Mouse (Mus musculus) liver, postnatal 0 days (tissue): Measurements from ENCODE around the gene Fbxo34. TPM values are rescaled to one million over a fixed set of nuclear protein-coding genes. Genes with fewer than 3 reads are reported as not detected.

Experiments
- ATAC-seq: fragments of 200-750 bp; cut with Nextera tagmentation; 2 replicates; pipeline ENCODE4 v1.8.0; 2017; ENCODE audit warnings: mild to moderate bottlenecking, moderate library complexity
- DNase-seq: peaks from one replicate; pipeline ENCODE4 v3.0.0-alpha.2; 2016
- H3K27ac ChIP-seq: fragments of 300-500 bp; sonication (generic); 2 replicates; pipeline ENCODE4 v1.5.1; 2014; ENCODE audit warnings: antibody characterized with exemption, moderate library complexity, mild to moderate bottlenecking, low read depth
- H3K27me3 ChIP-seq: fragments of 300-500 bp; sonication (generic); 2 replicates; pipeline ENCODE4 v1.6.1; 2014; ENCODE audit warnings: low read length, control low read depth, mixed read lengths; ENCODE audit not compliant: insufficient read depth
- H3K36me3 ChIP-seq: fragments of 300-500 bp; sonication (generic); replicated peaks from 2 replicates; pipeline ENCODE4 v1.6.1; 2014; ENCODE audit warnings: mild to moderate bottlenecking, control low read depth, low read length, moderate library complexity, mixed read lengths; ENCODE audit not compliant: insufficient read depth
- H3K4me1 ChIP-seq: fragments of 300-500 bp; sonication (generic); 2 replicates; pipeline ENCODE4 v1.6.1; 2014; ENCODE audit warnings: antibody characterized with exemption, mild to moderate bottlenecking, control low read depth; ENCODE audit not compliant: insufficient read depth
- H3K4me2 ChIP-seq: fragments of 300-500 bp; sonication (generic); 2 replicates; pipeline ENCODE4 v1.6.1; 2014; ENCODE audit warnings: low read depth, mild to moderate bottlenecking, low read length, moderate library complexity, mixed read lengths
- H3K4me3 ChIP-seq: fragments of 300-500 bp; sonication (generic); 2 replicates; pipeline ENCODE4 v1.5.1; 2014; ENCODE audit warnings: low read depth, low read length
- H3K9ac ChIP-seq: fragments of 300-500 bp; sonication (generic); replicated peaks from 2 replicates; pipeline ENCODE4 v1.6.1; 2014; ENCODE audit warnings: mild to moderate bottlenecking, moderate library complexity
- H3K9me3 ChIP-seq: fragments of 300-500 bp; sonication (generic); 2 replicates; pipeline ENCODE4 v1.6.1; 2016; ENCODE audit warnings: mild to moderate bottlenecking, control low read depth, low read length, mixed read lengths
- CTCF ChIP-seq: sonication (generic); IDR thresholded peaks from 2 replicates; pipeline ENCODE4 v1.5.1; 2016; ENCODE audit warnings: antibody characterized with exemption, low read depth
- EP300 ChIP-seq: IDR thresholded peaks from 2 replicates; pipeline ENCODE4 v1.6.1; 2016; ENCODE audit warnings: antibody characterized with exemption, low read depth, mild to moderate bottlenecking
- WGBS: fragments of 180-500 bp; shearing (Covaris S2); extraction: QIAGEN DNeasy Blood & Tissue Kit; methylation state at CpG from one replicate; pipeline ENCODE4 v1.1.7; 2014; ENCODE audit not compliant: insufficient replicate concordance; 5-methylcytosine and 5-hydroxymethylcytosine counted together
- polyA plus RNA-seq: library from polyadenylated mRNA; unstranded; fragments of >200 nt; fragmentation: Nextera tagmentation; extraction: Ambion mirVana; gene quantifications from 2 replicates; pipeline ENCODE4 v1.2.1, GENCODE M21; 2015

Fbxo34 gene
- polyA plus RNA-seq, 1 experiment from 2014 or later = 22.1 TPM

DNA sequence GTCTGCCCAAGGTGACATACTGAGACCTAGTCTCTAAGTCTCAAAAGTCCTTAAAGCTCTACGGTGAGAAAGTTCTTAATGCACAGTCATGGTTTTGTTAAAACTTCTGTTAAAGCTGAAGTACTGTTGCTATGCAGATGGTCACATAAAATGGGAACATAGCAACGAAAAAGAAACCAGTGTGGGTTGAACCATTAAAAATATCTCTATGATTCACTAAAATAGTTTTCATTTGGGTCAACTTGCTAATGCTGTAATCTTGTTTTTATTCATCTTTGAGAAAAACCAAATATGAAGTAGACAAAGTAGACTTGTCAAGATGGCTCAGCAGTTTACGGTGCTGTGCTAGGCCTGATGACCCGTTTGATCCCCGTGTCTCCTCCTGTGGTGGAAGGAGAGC is 56.5 kb downstream of the Fbxo34 start:
- Histone ChIP-seq H3K27me3 (no peaks in the 10 kb centered on the region), H3K4me1 (peaks cover 6% of the 10 kb centered on the region; the same call in 1 of the 2 replicates), H3K9me3 (no peaks in the 10 kb centered on the region), H3K9ac (no peak overlapping the region), H3K36me3 (peaks cover 20% of the 10 kb centered on the region), H3K4me2 (no peak overlapping the region), H3K27ac (no peak overlapping the region), H3K4me3 (no peak overlapping the region)
- ATAC-seq (no peak), DNase-seq (no peak)
- TF ChIP-seq CTCF = no peak
- TF ChIP-seq EP300 = no peak
- WGBS = 91% methylated on average over 5 of the region's 5 CpGs

DNA sequence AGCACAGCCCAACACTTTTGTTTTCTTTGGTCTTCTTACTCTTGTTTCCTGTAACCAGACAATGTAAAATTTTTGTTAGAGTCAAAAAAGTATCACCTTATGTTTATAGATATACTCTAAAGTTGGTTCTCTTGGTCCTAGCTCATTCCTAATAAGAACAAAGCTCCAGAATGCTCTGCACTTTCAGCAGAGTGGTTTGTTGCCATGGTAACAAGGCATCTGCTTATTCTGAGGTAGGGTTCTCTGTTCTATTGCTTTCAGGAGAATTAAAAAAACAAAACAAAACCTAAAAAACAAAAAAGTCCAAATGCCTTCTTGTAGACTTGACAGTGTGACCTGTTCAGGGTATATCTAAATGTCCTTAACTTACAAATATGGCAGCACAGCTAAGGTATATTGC is 57.8 kb downstream of the Fbxo34 start:
- Histone ChIP-seq H3K36me3 (peaks cover 18% of the 10 kb centered on the region), H3K4me3 (no peak overlapping the region), H3K9me3 (no peaks in the 10 kb centered on the region), H3K9ac (no peak overlapping the region), H3K4me1 (peaks cover 9% of the 10 kb centered on the region; the same call in 1 of the 2 replicates), H3K27me3 (no peaks in the 10 kb centered on the region), H3K27ac (no peak overlapping the region), H3K4me2 (no peak overlapping the region)
- no peak for ATAC-seq
- no peak for DNase-seq
- no peak for TF ChIP-seq EP300
- no peak for TF ChIP-seq CTCF

DNA sequence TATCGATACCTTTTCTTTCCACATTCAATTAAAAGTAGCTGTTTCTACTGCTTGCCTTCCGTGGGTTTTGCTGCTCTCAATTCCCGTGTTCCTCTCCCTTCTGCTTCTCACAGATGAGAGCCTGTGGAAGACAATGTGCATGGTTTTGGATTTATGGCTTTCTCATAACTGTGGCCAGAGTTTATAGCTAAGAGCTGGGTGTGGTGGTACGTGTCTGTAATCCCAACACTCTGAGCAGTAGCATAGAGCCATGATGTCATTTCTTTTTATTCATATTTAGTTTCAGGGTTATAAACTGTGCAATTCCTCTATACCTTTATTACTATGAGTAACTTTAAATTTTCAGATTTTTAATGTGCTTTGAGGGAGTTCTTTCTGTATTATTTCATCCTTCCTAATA is 60.0 kb downstream of the Fbxo34 start:
- no peak overlapping the region for H3K27ac ChIP-seq
- peaks cover 16% of the 10 kb centered on the region for H3K36me3 ChIP-seq
- no peak overlapping the region for H3K9ac ChIP-seq
- WGBS = 86% methylated on average over 4 of the region's 4 CpGs
- H3K4me1 ChIP-seq = peaks cover 19% of the 10 kb centered on the region
- DNase-seq = no peak
- no peaks in the 10 kb centered on the region for H3K9me3 ChIP-seq
- H3K27me3 ChIP-seq = no peaks in the 10 kb centered on the region
- TF ChIP-seq EP300 = no peak
- TF ChIP-seq CTCF = no peak
- no peak overlapping the region for H3K4me3 ChIP-seq
- no peak for ATAC-seq
- H3K4me2 ChIP-seq = no peak overlapping the region

DNA sequence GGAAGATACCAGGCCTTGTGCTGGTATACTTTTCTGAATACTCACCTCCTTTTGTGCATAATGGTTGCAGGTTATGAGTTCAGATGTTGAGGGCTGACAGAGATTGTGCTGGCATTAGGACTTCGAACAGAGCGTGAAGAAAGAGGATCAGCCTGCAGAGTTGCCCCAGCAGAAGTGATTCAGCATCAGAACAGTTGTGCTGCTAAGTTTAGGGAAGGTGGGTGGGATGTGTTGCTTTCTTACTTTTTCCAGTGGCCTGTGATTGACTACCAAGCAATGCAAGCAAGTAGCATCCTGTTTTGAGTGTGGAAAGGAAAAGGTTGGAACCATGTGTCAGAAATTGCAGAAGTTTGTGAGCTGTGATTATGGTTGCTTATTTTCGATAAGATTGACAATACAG is 63.4 kb downstream of the Fbxo34 start:
- Histone ChIP-seq H3K9me3 (no peaks in the 10 kb centered on the region), H3K4me2 (no peak overlapping the region), H3K27me3 (no peaks in the 10 kb centered on the region), H3K36me3 (peaks cover 17% of the 10 kb centered on the region; the same call in 1 of the 2 replicates), H3K4me1 (peaks cover 29% of the 10 kb centered on the region), H3K9ac (no peak overlapping the region), H3K27ac (peak overlapping the region; percentile 49; the same call in 1 of the 2 replicates), H3K4me3 (no peak overlapping the region)
- TF ChIP-seq EP300 (no peak), CTCF (no peak)
- ATAC-seq (no peak), DNase-seq (no peak)
- WGBS = 76% methylated on average over 3 of the region's 3 CpGs

DNA sequence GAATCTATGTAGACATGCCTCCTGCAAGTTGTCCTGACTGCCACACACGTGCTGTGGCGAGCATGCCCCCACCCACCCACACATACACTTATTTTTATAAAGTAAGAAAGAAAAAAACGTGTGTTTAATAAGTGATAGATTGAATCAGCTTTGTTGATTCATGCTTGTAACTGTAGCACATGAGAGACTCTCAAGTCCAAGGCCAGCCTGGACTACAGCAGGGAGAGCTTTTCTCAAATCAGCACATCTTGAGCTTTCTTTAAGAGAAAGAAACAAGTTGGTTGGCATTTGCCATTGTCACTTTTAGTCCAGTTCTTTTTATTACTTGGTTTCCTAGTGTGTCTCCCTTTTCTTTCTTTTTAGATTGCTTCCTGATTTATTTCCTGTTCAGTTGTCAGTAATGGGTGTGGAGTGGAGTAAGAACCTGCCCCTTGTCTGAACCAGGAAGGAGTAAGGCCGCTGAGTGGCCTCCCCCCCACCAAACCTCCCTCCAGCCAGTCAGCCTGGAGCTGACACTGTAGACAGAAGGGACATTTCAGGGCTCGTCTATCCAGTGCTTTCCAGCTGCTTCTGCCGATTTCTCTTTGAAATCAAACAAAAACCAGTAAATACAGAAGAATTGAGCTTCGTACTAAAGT is 64.7 kb downstream of the Fbxo34 start:
- H3K9ac ChIP-seq = peak overlapping the region; percentile 36; the same call in 1 of the 2 replicates
- H3K4me3 ChIP-seq = no peak overlapping the region
- WGBS = 28% methylated on average over 7 of the region's 7 CpGs

DNA sequence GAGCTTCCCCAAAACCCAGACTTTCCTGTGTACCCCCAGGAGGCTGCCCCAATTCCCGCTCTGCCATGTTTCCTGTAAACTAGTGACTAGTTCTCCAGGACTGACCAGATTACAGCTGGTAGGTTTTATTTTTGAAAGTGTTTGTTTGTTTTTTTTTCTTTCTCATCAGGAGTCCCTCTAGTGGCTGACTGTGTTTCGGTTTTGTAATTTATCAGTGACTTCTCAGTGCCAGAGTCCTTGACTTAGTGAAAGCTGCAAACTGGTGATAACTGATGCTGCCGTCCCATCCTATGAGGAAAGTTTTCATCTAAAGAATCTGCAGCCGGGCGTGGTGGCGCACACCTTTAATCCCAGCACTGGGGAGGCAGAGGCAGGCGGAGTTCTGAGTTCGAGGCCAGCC is 65.4 kb downstream of the Fbxo34 start:
- Histone ChIP-seq H3K9me3 (no peaks in the 10 kb centered on the region), H3K9ac (peak overlapping the region; percentile 36; the same call in 1 of the 2 replicates), H3K4me1 (peaks cover 44% of the 10 kb centered on the region), H3K36me3 (peaks cover 11% of the 10 kb centered on the region; the same call in 1 of the 2 replicates), H3K4me2 (peak overlapping the region; percentile 47), H3K4me3 (no peak overlapping the region), H3K27ac (peak overlapping the region; percentile 88), H3K27me3 (no peaks in the 10 kb centered on the region)
- DNase-seq = peak; percentile 58
- ATAC-seq = peak; percentile 87
- TF ChIP-seq EP300 (peak; percentile 97), CTCF (peak; percentile 66)
- 51% methylated on average over 8 of the region's 8 CpGs for WGBS

More for the DNA sequence above, 64.7 kb downstream of the Fbxo34 start:
- Histone ChIP-seq H3K27ac (peak overlapping the region; percentile 88), H3K4me1 (peaks cover 37% of the 10 kb centered on the region), H3K4me2 (peak overlapping the region; percentile 47), H3K27me3 (no peaks in the 10 kb centered on the region), H3K9me3 (no peaks in the 10 kb centered on the region), H3K36me3 (peaks cover 12% of the 10 kb centered on the region; the same call in 1 of the 2 replicates)
- ATAC-seq = peak; percentile 58
- DNase-seq = peak; percentile 42
- TF ChIP-seq CTCF (no peak), EP300 (0 out of 2 replicates have a peak, but pooled peaks have one; percentile 2)
